Mouse (Mus musculus): ENCODE measurements around the gene Cadm1.

Cadm1 gene

DNA sequence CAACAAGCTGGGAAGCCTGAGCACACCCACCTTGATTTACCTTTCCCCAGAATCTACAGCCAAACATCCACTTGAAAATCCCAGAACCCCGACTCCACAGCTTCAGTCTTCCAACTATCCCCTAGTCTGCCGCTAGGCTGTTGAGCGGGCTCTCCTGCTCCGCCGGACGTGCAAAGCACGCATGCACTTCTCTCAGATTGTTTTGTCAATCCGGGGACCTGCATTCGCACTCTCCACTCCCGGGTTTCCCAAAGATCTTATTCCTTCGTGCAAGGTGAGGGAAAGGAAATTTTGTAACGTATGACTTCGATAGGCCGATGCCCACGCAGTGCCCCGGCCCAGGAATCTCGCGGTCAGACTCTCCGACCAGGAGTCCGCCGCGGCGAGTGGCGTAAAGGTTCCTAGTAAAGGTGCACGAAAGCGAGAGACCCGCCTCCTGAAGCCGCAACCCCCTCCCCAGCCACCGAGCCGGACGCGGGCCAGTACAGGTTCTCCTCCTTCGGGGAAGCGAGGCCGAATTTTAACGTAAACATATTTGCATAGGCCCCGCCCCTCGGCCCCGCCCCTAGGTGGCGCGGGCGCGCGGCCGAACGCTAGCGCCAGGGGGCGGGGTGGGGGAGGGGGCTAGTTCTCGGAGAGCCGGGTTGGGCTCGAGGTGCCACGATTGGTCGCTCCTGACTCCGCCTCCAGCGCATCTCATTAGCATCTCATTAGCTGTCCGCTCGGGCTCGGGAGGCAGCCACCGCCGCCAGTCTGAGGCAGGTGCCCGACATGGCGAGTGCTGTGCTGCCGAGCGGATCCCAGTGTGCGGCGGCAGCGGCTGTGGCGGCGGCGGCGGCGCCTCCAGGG lies at the start of gene Cadm1:
Gene Cadm1 (plus strand): TSS at position 572 of the 849 bp plus-strand sequence.
- peak; percentile 98 for DNase-seq (ENCODE audit: inconsistent ontology term)

DNA sequence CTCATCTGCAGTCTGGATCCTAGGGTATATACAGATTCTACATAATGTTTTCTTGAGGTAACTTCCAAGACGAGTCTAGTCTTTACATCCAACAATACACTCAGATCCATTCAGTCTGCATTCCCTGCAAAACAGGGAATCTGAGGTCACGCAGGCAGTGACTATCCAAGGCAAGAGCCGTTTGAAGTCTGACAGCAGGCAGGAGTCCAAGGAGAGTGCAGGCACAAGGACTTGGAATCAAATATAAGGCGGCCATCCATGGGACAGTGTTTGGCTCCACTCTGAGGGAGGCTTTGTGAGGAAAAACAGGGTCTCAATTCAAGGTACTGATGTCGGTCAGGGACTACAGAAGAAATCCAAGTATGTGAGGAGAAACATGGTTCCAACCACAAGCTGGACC lies 45.5 kb upstream of the Cadm1 start:
- no peak for DNase-seq (ENCODE audit: inconsistent ontology term)

DNA sequence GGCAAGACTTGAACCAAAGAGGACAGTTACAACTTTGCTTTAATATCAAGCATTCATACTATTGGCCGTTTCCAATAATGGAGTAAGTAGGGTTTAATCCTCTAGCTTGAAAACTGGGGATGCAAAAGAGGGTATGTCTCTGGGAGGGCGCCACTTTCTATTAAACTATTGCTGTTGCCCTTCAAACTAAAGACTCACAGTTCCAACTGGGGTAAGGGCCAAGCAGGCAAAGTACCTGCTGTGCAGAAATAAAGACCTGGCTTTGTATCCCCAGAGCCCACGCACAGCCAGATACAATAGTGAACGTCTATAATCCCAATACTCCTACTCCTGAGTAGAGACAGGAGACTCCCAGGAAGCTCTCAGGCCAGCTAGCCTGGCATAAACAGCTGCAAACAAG lies 44.8 kb upstream of the Cadm1 start:
- no peak for DNase-seq (ENCODE audit: inconsistent ontology term)

DNA sequence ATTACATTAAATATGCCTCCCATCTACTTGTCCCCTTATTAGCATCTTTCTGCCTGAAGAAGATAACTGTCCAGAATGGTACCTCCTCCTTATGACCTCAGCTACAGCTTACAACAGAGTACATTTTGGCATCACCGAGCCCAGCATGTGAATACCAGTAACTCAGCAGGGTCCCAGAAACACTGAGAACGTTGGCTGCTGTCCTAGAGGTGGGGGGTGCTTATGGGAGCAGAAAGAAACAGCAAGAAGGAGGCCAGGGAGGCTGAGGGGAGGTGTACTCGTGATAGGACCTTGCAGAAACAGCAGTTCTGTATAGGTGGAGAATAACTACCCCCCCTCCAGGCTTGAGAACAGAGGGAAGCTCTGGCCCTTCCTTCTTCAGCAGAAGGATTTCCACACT lies 30.2 kb upstream of the Cadm1 start:
- DNase-seq (ENCODE audit: inconsistent ontology term): peak; percentile 66

DNA sequence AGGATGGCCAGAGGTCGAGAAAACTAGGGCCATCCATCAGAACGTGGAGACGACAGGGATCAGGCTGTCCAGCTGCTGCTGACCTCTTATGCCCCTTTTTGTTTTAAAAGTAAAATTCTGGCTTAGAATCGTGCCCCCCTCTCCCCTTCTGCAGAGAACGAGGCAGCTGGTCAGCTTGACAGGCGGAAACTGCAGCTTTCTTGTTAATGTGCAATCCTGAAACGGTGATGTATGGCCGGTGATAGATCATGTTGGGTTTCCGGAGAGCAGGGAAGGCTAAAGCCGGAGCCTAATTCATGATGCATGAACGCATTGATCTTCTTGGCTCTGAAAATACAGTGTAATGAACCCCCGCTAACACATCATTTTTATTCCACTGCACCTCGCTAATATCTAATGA lies 24.0 kb upstream of the Cadm1 start:
- DNase-seq (ENCODE audit: inconsistent ontology term): no peak

DNA sequence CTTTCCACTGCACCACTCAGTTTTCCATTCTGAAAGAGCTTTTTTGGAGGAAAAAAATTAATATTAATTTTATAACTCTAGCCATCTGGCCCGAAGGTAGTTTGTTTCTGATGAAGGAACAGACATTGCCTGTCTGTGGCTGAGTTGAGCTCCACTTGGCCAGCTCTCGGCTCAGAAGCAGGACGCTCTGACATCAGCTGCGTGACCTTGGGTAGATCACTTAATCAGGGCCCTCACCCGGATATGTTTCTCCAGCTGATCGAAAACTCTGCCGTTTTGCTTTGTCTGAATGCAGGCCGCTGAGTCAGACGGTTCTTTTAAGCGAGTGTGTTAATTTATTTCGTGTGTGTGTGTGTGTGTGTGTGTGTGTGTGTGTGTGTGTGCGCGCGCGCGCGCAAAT lies 23.1 kb upstream of the Cadm1 start:
- DNase-seq (ENCODE audit: inconsistent ontology term): no peak

DNA sequence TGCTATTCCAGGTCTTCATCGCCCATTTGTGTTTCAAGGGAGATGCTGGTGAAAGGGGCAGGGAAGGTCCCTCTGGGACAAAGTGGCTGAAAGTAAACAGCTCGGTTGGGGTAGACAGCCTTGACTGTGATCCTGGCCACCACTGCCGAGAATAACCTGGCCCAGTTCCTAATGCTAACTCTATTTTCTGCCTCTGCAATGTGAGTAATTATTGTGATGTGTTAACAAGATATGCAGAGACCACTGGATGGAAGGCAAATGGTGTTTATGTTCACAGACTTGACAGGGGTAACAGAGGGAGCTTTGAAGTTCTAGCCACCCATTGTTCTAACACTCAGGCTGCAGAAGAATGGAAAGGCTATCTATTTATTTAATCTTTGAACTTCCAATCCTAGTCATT lies 21.9 kb upstream of the Cadm1 start:
- peak; percentile 52 for DNase-seq (ENCODE audit: inconsistent ontology term)

DNA sequence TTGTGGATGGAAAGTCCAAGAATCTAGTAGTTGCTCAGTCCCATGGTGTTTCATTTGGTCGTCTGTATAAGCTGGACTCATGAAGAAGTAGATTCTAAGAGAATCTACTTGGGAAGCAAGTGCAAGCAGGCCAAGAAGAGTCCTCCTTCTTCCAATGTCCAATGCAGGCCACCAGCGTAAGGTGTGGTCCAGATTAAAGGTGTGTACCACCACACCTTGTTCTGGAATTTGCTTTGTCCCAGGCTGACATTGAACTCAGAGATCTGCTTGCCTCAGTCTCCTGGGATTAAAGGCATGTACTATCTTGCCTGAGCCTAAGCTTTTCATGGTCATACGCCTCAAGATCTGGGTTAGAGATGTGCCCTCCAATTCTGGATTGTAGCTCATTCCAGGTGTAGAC lies 17.5 kb upstream of the Cadm1 start:
- no peak for DNase-seq (ENCODE audit: inconsistent ontology term)

DNA sequence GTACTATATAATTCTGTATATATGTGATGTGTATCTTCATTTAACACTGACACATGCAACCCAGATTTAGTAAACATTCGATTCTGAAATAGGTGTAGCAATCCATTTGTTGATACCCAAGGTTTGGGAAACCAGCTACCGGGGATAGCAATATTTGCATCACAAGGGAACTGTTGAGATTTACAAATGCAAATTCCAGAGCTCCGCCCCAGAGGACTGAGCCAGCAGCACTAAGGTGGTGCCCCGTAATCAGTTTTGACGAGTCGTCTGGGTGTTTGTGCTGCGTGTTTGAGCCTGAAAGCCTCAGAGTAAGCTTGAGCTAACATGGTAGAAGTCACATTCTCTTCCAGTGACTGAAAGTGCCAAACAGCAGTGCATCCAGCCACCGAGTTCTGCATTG lies 15.7 kb upstream of the Cadm1 start:
- DNase-seq (ENCODE audit: inconsistent ontology term): peak; percentile 32

DNA sequence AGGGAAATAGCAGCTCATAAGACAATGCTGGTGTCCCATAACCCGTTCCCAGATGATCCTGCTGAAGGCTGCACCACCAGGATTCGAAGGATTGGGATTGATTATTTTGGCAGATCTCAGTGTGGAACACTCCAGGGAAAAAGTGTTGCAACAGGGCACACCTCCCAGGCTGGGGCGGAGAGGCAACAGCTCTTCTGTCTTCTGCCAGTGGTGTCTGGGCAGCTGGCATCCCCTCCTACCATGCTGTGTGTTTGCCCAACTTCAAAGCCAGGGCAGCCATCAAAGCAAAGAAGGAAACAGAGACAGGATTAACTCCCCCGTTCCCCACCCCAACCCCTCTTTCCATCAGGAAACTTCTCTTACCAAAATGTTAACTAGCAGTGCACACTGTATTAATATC lies 13.7 kb upstream of the Cadm1 start:
- no peak for DNase-seq (ENCODE audit: inconsistent ontology term)

DNA sequence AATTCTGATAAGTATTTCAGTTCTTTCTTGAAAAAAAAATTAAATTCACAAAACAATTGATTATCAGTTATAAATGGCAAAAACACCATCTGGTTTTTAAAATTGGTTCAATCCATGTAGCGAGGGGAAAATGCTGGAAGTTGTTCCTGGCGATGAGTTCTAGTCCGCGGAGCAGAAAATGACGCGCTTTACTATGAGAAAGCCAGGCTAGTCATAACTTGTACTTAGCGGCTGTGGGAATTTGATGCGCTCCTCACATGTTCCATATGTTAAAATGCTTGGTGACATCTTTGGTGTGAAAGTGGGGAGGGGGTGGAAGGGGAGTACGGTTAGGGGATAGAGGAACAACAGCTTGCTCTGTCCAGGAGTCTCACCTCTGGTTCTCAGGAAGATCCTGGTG lies 2.7 kb upstream of the Cadm1 start:
- no peak for DNase-seq (ENCODE audit: inconsistent ontology term)

DNA sequence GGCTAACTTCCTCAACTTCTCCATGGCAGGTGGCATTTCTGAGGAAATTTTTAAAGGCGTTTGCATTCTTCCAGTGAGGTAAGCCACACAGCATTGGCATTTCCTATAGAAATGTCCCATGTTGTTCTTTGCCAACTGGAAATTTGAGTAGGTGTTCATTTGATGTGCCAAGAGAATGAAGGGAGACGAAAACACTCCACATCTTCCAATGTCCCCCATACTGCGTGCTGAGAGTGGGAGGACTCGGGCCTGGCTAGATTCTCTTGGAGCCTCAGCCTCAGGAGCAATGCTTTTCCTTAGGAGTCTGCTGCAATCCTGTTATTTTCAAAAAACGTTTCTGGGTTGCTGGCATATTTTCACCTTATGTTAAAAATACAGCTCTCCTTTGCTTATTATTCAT lies 2.2 kb upstream of the Cadm1 start:
- no peak for DNase-seq (ENCODE audit: inconsistent ontology term)

DNA sequence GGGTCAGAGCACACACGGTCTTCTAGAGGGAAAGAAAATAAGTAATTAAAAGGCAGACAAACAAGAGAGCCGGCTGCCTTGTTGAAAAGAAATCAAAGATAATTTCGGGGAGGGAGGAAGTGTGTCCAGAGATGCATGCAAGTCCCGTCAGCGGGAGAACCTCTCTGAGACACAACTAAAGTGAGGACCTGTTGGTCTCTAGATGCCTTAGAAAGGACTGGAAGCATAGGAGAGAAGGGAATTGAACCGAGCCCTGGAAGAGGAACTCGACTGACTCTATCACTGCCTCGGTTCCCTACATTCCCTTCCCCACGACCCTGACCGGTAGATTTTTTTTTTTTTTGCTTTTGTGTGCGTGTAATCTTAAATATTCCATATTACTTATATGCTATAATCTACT lies 791 bp upstream of the Cadm1 start:
- peak; percentile 14 for DNase-seq (ENCODE audit: inconsistent ontology term)

DNA sequence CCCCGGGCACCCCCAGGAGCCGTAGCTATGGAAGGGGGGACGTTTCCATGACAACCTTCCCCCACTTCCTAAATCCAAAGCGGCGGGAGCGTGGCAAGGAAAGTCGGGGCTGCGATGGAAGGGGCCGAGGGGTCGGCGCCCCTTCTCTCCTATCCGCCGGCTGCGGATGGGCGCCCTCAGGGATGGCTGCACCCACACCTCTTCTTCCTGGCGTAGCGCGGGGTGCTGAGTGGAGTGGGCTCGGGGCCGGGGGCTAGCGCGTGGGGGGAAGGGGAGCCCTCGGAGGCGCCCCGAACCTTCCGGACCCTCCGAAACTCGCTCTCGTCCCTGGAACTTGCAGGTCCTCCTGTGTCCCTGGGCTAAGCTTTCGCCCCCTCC lies 560 bp downstream of the Cadm1 start:
- DNase-seq (ENCODE audit: inconsistent ontology term): no peak

DNA sequence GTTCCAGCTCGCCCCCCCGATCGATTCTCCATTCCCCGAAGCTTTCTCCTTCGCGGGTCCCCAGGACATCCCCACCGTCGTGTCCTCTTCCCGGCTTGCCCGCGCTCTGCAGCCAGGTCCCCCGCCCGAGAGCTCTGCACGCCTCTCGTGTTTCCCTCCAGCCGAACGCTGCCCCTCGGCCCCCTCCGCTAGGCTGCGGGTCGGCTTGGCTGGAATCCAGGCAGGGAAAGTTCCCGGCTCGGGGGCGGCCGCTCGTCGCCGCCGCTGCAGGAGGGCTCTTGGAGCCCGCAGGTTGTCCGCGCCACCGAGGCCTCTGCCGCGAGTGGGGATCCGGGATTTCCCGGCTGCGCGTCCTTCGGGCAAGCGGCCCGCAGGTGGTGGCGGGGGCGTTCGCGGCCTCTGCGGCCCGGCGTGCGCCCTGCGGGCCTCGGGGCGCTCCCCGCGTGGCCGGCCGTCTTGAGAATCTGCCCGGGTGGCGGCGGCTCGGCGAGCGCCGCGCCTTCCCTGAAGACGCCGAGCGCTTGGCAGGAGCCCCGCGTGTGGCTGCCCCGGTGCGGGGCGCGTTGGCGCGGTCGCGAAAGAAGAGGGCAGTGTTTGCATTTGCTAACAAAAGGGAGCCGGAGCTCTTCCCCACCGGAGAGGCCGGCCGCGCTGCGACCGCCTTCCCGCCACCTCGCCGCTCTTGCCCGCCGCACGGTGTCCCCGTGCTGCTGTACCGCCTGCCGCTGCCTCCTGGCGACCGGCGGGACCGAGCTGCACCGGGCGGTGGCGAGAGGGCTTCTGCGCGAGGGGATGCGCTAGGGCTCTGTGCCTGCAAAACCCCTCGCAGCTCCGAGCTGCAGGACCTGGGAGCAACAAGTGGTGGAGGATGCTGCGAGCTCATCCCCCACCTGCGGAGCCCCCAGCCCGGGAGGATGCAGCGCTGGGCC lies 1.2 kb downstream of the Cadm1 start:
- peak; percentile 69 for DNase-seq (ENCODE audit: inconsistent ontology term)

DNA sequence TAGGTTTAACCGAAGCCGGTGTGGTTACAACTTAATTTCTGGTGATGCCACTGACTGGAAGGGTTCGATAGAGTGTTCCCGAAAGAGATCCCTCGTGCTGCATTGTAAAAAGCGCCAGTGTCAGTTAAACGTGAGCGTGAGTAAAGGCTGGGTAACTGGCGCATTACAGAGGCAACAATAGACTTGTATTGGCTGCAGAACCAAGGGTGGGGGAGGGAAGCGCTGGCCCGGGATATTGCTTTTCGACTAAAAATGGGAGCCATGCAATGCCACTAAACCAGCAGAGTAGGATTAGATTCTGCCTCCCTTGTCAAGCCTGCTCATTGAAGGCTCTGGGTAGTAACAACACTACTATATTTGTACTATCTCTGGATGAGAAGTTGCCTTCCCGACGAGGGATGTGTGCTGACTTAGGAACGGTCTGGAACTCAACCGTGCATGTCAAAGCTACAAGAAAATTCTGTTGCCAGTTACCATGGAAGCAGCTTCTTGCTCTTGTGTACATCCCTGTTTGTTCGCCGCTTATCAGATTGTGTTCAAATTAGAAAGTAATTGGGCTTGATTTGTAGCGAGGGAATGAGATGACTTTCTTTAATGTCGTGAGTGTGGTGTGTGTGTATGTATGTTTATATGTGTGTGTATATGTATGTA lies 2.4 kb downstream of the Cadm1 start:
- peak; percentile 66 for DNase-seq (ENCODE audit: inconsistent ontology term)

DNA sequence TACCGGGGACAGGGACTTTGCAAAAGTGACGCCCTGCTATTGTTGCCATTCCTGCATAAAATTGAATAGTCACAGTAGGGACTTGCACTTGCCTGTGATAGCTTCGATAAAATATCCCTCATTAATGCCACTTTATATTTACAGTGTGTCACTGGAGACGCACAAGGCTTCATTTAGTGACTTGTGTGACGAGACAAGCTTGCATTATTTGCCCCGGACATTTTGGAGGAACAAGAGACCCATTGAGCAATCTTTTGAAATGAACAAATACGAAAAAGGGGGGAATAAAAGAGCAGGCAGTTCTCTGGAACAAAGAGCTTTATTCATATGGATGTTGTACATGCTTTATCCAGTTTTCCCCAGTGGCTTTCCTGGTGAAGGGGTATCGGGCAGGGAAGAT lies 3.5 kb downstream of the Cadm1 start:
- DNase-seq (ENCODE audit: inconsistent ontology term): peak; percentile 63

DNA sequence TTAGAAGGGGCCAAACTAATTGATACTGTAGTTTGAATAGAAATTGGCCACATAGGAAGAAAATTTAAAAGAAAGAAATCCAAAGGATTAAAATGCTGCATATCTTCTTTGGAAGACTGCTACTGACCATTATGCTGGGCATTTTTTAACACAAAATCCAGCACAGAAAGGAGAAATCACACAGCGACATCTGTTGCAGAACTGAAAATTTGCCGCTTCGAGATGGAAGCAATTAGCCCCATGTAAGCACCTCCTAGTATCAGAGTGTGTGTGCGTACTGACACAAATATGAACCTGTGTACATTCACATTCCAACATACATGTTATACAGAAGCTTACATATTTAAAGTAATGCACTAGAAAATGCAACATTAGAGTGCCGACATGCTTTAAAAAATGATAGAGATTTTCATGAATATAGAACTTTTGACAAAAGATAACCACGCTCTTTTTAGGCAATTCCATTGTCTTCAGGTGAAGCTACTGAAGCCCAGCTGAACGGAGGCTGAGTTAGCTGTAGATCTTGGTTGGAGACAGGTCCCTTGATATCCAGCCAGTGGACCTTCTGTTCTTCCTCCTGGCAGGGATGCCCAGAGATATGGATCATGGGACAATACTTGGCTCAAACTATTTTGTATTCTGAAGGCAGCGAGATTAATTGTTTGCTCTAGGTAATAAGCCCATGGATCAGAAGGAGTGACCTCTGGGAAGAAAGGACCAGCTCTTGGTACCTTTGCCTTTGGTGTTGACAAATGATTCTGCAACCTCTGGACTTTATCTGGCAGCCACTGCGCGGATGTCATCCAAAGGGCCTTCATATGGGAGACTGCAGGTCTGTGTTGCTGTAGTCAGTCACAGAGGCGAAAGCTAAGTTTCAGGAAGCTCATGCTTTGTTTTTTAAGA lies 4.9 kb downstream of the Cadm1 start:
- DNase-seq (ENCODE audit: inconsistent ontology term): peak; percentile 30

DNA sequence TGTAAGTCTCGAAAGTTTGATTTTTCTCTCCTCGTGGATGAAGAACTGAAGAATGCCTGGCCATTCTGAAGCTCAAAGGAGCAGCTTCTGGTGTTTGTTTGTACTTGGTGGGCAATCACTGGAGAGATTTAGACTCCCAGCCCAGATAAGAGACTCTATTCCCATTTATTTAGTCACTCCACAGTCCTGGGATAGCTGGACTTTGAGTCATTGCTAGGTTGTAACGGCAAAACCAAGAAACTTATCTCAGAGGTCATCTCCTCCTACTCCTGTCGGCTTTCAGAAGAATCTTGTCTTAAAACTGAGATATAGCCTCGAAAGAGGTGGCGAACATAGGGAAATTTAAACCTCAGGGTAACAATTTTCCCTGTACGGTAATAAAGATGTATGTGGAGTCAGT lies 15.3 kb downstream of the Cadm1 start:
- DNase-seq (ENCODE audit: inconsistent ontology term): peak; percentile 44

DNA sequence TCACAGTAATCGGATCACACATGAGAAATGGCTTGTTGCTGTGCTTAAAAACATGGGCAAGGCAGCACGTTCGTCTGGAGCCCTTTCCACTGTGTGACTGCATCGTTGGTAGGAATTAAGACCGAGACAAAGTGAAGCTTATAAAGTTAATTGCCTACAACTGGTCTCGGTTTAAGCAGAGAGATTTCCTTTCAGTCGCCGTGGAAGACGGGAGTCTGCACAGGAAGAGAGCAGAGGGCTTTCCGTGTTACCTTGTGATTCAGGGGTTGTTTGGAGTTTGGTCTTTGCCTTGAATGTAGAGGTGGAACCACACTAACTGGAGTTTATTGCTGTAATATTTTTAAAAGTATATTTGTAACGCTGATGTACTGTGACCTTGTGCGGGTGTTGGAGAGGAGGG lies 15.7 kb downstream of the Cadm1 start:
- no peak for DNase-seq (ENCODE audit: inconsistent ontology term)

DNA sequence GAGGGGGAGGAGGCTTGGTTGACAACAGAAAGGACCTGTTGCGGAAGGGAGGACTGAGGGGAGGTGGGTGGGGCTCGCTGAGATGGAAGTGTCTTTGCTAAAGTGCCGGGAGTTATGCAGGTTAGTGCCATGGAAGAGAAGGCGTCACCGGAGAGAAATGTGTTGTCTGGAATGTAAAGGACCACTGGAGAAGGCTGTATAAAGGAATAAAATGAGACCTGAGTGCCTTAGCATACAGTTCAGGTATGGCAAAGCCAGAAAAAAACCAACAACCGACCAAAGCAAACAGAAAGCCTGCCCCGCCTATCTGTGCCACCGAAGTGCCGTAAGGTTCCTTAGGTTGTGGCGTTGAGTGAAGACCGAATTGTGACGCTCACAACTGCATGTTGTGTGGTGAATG lies 18.4 kb downstream of the Cadm1 start:
- no peak for DNase-seq (ENCODE audit: inconsistent ontology term)
